Mouse (Mus musculus) liver, embryonic 14.5 days (tissue): ENCODE data around the gene Dock9. TPM values are rescaled to one million over a fixed set of nuclear protein-coding genes. Genes with fewer than 3 reads are reported as not detected.

ENCODE experiments used
- ATAC-seq: fragments of 200-750 bp; cut with Nextera tagmentation; 2 replicates; pipeline ENCODE4 v1.8.0; 2017; ENCODE audit warnings: moderate number of reproducible peaks, mild to moderate bottlenecking, moderate library complexity; ENCODE audit not compliant: insufficient read depth
- DNase-seq, 3 experiments: peaks; one replicate each; pipeline ENCODE4 v3.0.0-alpha.2; 2012 to 2013; ENCODE audit warnings: low read depth in 3 of 3, low spot score in 3 of 3
- H3K27ac ChIP-seq: fragments of 300-500 bp; sonication (generic); 2 replicates; pipeline ENCODE4 v1.5.1; 2014; ENCODE audit warnings: moderate library complexity, mild to moderate bottlenecking, control low read depth, inconsistent platforms
- H3K27me3 ChIP-seq: fragments of 300-500 bp; sonication (generic); 2 replicates; pipeline ENCODE4 v1.6.1; 2014; ENCODE audit warnings: mild to moderate bottlenecking, low read length, moderate library complexity; ENCODE audit not compliant: control insufficient read depth, insufficient read depth
- H3K36me3 ChIP-seq: fragments of 300-500 bp; sonication (generic); replicated peaks from 2 replicates; pipeline ENCODE4 v1.6.1; 2014; ENCODE audit warnings: low read depth; ENCODE audit not compliant: control insufficient read depth, insufficient read depth
- H3K4me1 ChIP-seq, 2 experiments: fragments of 200-500 bp in 1 of 2; fragments of 300-500 bp in 1 of 2; sonication (generic) in 1 of 2; replicated peaks; 2 replicates each; pipeline ENCODE4 v1.6.1; 2012 to 2014; ENCODE audit warnings: antibody characterized with exemption in 1 of 2, inconsistent platforms in 1 of 2, low read length in 1 of 2; ENCODE audit not compliant: control insufficient read depth in 2 of 2, insufficient read depth in 2 of 2
- H3K4me2 ChIP-seq: fragments of 300-500 bp; sonication (generic); 2 replicates; pipeline ENCODE4 v1.6.1; 2014; ENCODE audit warnings: low read depth, mild to moderate bottlenecking, control low read depth, moderate library complexity
- H3K4me3 ChIP-seq, 2 experiments: fragments of 200-500 bp in 1 of 2; fragments of 300-500 bp in 1 of 2; sonication (generic) in 1 of 2; 2 replicates each; pipeline ENCODE4 v1.5.1; 2012 to 2014; ENCODE audit warnings: low read depth in 2 of 2, low read length in 2 of 2, mild to moderate bottlenecking in 2 of 2, control low read depth in 1 of 2, inconsistent platforms in 1 of 2, moderate library complexity in 1 of 2; ENCODE audit not compliant: insufficient read depth in 1 of 2
- H3K9ac ChIP-seq: fragments of 300-500 bp; sonication (generic); replicated peaks from 2 replicates; pipeline ENCODE4 v1.6.1; 2014; ENCODE audit warnings: mild to moderate bottlenecking, control low read depth, moderate library complexity
- H3K9me3 ChIP-seq: fragments of 300-500 bp; sonication (generic); 2 replicates; pipeline ENCODE4 v1.6.1; 2016; ENCODE audit warnings: low read length, mixed read lengths; ENCODE audit not compliant: control insufficient read depth
- CTCF ChIP-seq: IDR thresholded peaks from 2 replicates; pipeline ENCODE4 v1.5.1; 2016; ENCODE audit warnings: antibody characterized with exemption, low read depth, control low read depth
- EP300 ChIP-seq: IDR thresholded peaks from 2 replicates; pipeline ENCODE4 v1.6.1; 2016; ENCODE audit warnings: antibody characterized with exemption, low read depth
- WGBS: fragments of 180-500 bp; shearing (Covaris S2); extraction: QIAGEN DNeasy Blood & Tissue Kit; methylation state at CpG from one replicate; pipeline ENCODE4 v1.1.7; 2014; ENCODE audit not compliant: insufficient replicate concordance; 5-methylcytosine and 5-hydroxymethylcytosine counted together
- polyA plus RNA-seq, 2 experiments: library from polyadenylated mRNA; depleted of rRNA in 1 of 2; stranded (reverse) in 1 of 2; unstranded in 1 of 2; fragments of >200 nt; fragmentation: Nextera tagmentation in 1 of 2; extraction: Ambion mirVana in 1 of 2; gene quantifications; 2 replicates each; pipeline versions ENCODE4 v1.2.1 to v1.2.3; 2012 to 2014

Gene Dock9
- polyA plus RNA-seq, 2 experiments: 1.2 to 1.8 TPM

DNA sequence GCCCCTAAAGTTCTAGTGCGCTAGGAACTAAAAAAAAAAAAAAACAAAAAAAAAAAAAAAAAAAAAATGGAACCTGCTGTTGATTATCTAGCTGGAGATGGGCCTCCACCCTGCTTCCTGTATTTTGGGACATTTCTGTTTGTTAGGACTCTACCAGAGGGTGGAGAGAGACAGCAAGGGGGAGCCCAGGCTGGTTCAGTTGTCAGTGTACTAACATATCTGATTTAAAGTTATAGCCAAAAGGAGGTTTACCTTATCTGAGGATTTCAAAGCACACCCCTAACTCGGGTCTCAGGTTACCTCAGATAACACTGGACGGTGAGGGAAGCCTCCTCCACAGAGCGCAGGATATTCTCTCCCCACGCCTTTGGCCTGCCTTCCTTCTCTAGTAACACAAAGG lies 4.0 kb downstream of the Dock9 start:
- peaks cover 8% of the 10 kb centered on the region for H3K27me3 ChIP-seq
- H3K27ac ChIP-seq: no peak overlapping the region
- no peak overlapping the region for H3K4me2 ChIP-seq
- H3K9ac ChIP-seq: no peak overlapping the region
- WGBS: 19% methylated on average over 5 of the region's 5 CpGs
- H3K36me3 ChIP-seq: no peaks in the 10 kb centered on the region
- no peaks in the 10 kb centered on the region for H3K9me3 ChIP-seq
- ATAC-seq (no peak), DNase-seq (no peak)
- TF ChIP-seq CTCF: no peak
- no peak for TF ChIP-seq EP300
- peaks cover 0 to 8% of the 10 kb centered on the region in 2 experiments; a peak in 2 of 4 replicates for H3K4me1 ChIP-seq
- H3K4me3 ChIP-seq: no peak overlapping the region

- no peak for ATAC-seq
- 50% methylated on average over 2 of the region's 2 CpGs for WGBS
- no peak overlapping the region for H3K9ac ChIP-seq
- DNase-seq: no peak
- no peaks in the 10 kb centered on the region for H3K36me3 ChIP-seq
- no peak overlapping the region for H3K4me2 ChIP-seq
- H3K4me1 ChIP-seq: peaks cover 0 to 6% of the 10 kb centered on the region in 2 experiments; a peak in 2 of 4 replicates
- no peak overlapping the region for H3K4me3 ChIP-seq
- H3K9me3 ChIP-seq: no peaks in the 10 kb centered on the region
- peaks cover 4% of the 10 kb centered on the region for H3K27me3 ChIP-seq
- TF ChIP-seq EP300 (no peak), CTCF (no peak)
- H3K27ac ChIP-seq: no peak overlapping the region
Measured at GRCm38 (mm10) chr14:121791935-121792334, 5.7 kb downstream of the Dock9 start.

GRCm38 (mm10) chr14:121791112-121791511 lies 6.5 kb downstream of the Dock9 start:
- TF ChIP-seq EP300: no peak
- TF ChIP-seq CTCF: no peak
- no peaks in the 10 kb centered on the region for H3K27me3 ChIP-seq
- no peak overlapping the region for H3K27ac ChIP-seq
- H3K4me3 ChIP-seq: no peak overlapping the region
- no peaks in the 10 kb centered on the region for H3K36me3 ChIP-seq
- no peak overlapping the region for H3K9ac ChIP-seq
- 72% methylated on average over 7 of the region's 7 CpGs for WGBS
- peaks cover 0 to 5% of the 10 kb centered on the region in 2 experiments; a peak in 2 of 4 replicates for H3K4me1 ChIP-seq
- DNase-seq: no peak
- no peak overlapping the region for H3K4me2 ChIP-seq
- ATAC-seq: no peak
- H3K9me3 ChIP-seq: no peaks in the 10 kb centered on the region

DNA sequence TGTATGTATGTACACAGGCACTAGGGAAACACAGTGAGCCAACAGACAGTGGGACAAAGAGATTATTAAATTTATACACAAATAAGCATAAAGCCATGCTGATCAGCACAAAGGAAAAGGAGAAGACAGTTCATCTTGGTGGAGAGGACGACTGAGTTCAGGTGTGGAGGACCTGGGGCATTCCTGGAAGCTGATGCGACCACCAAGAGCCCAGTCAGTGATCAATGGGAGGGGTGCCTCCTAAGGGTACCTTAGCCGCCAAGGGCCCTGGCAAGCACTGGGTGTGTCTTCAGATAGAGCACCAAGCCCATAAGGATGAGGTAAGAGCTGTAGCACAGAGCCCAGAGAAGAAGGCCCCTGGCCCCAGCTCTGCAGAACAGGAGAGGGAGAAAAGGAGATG lies 8.4 kb downstream of the Dock9 start:
- WGBS: 64% methylated on average over 3 of the region's 3 CpGs
- no peak overlapping the region for H3K4me3 ChIP-seq
- no peaks in the 10 kb centered on the region for H3K27me3 ChIP-seq
- H3K9ac ChIP-seq: no peak overlapping the region
- no peak overlapping the region for H3K27ac ChIP-seq
- H3K4me2 ChIP-seq: no peak overlapping the region
- DNase-seq: no peak
- H3K4me1 ChIP-seq: peaks cover 0 to 5% of the 10 kb centered on the region in 2 experiments; a peak in 2 of 4 replicates
- H3K36me3 ChIP-seq: no peaks in the 10 kb centered on the region
- no peak for ATAC-seq
- no peaks in the 10 kb centered on the region for H3K9me3 ChIP-seq
- TF ChIP-seq CTCF: no peak
- no peak for TF ChIP-seq EP300

DNA sequence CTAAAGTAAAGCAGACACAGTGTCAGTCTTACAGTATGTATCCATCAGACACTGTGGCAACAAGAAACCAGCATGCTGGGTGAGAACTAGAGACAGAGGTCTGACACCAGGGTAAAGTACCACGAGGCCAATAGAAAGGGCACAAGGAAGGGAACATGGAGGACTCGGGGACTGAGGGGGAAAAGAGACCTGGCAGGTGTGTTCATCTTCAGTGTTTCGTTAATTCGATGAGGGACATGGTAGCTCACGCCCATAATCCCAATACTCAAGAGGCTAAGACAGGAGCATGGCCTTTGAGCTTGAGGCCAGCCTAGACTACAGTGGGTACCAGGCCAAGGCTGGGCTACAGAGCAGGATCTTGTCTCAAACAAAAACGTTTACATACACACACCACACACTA lies 9.2 kb downstream of the Dock9 start:
- H3K9ac ChIP-seq: no peak overlapping the region
- no peak overlapping the region for H3K4me2 ChIP-seq
- no peaks in the 10 kb centered on the region for H3K36me3 ChIP-seq
- DNase-seq (no peak), ATAC-seq (no peak)
- no peak overlapping the region for H3K4me3 ChIP-seq
- no peaks in the 10 kb centered on the region for H3K4me1 ChIP-seq
- TF ChIP-seq CTCF: no peak
- no peak for TF ChIP-seq EP300
- H3K27ac ChIP-seq: no peak overlapping the region
- no peaks in the 10 kb centered on the region for H3K9me3 ChIP-seq
- H3K27me3 ChIP-seq: no peaks in the 10 kb centered on the region
- 62% methylated on average over 6 of the region's 6 CpGs for WGBS
